Mouse (Mus musculus) erythroblast, adult 5-6 weeks (primary cell): ENCODE data around the gene Wasf2. TPM values are rescaled to one million over a fixed set of nuclear protein-coding genes. Genes with fewer than 3 reads are reported as not detected.
A peak's percentile ranks its signal among the peaks of the same experiment; 100 is the strongest.

ENCODE experiments used
- ATAC-seq: replicated peaks from 2 replicates; pipeline ENCODE4 v1.8.0; 2016; ENCODE audit warnings: moderate number of reproducible peaks, mild to moderate bottlenecking, moderate TSS enrichment, inconsistent platforms; ENCODE audit not compliant: poor library complexity, low FRiP score, severe bottlenecking
- total RNA-seq, 2 experiments: library from RNA; stranded (forward) in 1 of 2; stranded (reverse) in 1 of 2; fragments of 150-400 nt in 1 of 2; fragments of 200-764, 138-1000 nt in 1 of 2; gene quantifications; 2 replicates each; pipeline versions ENCODE4 v1.2.3 to v1.2.4; 2015 to 2017; ENCODE audit warnings: low replicate concordance in 2 of 2

The Wasf2 gene
- total RNA-seq, 2 experiments from 2014 or later: 40.3 to 49.6 TPM

GRCm38 (mm10) chr4:133218745-133219144 lies 88.4 kb downstream of the Wasf2 start:
- no peak for ATAC-seq

DNA sequence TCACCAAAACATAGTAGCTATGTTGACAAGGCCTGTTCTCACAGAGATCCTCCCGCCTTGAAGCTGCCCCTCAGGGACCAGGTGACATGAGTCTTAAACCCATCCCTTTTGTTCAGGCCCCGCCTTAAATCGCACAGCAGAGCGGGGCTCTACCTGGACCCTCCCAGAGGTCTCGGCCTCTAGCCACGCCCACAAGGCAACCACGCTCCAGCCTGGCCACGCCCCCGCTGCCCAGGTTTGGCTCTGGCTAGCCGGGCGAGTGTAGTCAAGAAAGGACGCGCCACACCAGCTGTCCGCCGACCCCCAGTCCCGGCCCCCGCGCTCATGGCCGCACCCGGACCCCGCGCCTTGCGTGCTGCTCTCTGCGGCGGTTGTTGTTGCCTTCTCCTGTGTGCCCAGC lies 90.4 kb downstream of the Wasf2 start:
- no peak for ATAC-seq

GRCm38 (mm10) chr4:133221701-133222100 lies 91.4 kb downstream of the Wasf2 start:
- no peak for ATAC-seq

- no peak for ATAC-seq
These were observed 93.6 kb downstream of the Wasf2 start for GRCm38 (mm10) chr4:133223875-133224274.

- no peak for ATAC-seq
These were observed 95.8 kb downstream of the Wasf2 start for GRCm38 (mm10) chr4:133226073-133226472.

- ATAC-seq: no peak
These were observed 97.3 kb downstream of the Wasf2 start for GRCm38 (mm10) chr4:133227636-133228035.

DNA sequence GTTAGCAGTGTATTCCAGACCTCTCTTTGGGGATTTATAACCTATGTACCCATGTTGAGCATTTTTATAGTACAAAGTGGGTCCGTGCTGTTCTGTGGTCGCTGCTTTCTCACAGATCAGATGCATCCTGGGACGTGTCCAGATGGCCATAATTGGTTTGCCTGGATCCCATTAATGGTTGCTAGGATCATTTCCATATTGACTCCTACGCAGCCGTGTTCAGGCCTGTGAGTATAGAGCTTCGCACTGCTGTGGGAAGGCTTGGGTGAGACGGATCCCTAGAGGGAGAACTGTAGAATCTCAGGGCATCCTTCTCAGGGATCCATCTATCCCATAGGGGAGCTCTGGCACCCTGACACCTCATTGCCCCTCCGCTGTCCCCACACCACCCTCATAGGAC lies 99.3 kb downstream of the Wasf2 start:
- no peak for ATAC-seq

- no peak for ATAC-seq
These were observed 103.1 kb downstream of the Wasf2 start for GRCm38 (mm10) chr4:133233285-133233976.

- no peak for ATAC-seq
These were observed 104.5 kb downstream of the Wasf2 start for GRCm38 (mm10) chr4:133234771-133235170.

DNA sequence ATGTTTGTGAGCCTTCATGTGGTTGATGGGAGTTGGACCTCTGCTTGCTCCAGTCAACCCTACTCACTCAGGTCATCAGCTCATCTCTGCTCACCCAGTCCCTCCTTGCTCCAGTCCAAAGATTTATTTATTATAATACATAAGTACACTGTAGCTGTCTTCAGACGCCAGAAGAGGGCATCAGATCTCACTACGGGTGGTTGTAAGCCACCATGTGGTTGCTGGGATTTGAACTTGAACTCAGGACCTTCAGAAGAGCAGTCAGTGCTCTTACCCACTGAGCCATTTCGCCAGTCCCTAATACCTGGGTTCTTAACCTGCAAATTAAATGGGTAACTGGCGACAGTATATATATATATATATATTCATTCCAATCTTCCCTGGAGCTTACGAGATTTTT lies 105.1 kb downstream of the Wasf2 start:
- no peak for ATAC-seq

DNA sequence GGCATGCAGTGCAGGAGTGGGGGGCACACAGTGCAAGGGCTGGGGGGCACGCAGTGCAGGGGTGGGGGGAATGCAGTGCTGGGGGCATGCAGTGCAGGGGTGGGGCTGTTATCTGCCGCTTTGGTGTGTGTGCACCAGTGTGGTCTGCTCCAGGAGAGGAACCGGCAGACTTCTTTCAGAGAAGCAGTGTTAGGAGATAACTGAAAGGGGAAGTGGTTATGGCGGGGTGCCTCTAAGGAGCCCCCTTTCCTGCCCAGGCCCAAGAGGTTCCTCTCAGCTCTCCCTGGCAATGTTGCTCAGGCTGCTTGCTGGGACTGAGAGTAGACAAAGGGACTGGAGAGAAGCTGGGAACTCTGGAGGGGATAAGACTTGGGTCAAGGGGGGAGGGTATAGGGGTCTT lies 107.6 kb downstream of the Wasf2 start:
- ATAC-seq: no peak

DNA sequence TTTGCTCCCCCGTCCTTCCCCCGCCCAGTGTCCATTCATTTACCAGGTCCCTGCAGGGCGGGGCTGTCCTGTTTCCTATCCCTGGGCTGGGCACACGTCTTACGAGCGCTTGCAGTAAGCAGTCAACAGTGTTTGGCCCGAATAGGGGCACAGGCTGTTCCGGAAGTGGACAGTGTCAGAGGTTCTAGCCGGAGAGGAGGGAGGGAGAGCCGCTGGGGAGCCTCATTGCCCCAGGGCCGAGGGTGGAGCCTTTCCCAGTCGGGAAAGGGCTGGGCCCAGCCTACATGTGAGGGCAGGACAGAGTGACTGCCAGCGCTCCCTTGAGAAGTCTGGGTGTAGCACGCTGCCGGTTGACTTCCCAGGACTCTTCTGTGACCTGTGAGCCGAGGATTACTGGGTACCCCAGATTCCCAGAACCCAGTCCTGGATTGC lies 110.2 kb downstream of the Wasf2 start, which contains the start of gene Map3k6:
Map3k6 (plus strand) TSS at position 329 of the 432 bp plus-strand sequence.
- peak; percentile 44 for ATAC-seq

DNA sequence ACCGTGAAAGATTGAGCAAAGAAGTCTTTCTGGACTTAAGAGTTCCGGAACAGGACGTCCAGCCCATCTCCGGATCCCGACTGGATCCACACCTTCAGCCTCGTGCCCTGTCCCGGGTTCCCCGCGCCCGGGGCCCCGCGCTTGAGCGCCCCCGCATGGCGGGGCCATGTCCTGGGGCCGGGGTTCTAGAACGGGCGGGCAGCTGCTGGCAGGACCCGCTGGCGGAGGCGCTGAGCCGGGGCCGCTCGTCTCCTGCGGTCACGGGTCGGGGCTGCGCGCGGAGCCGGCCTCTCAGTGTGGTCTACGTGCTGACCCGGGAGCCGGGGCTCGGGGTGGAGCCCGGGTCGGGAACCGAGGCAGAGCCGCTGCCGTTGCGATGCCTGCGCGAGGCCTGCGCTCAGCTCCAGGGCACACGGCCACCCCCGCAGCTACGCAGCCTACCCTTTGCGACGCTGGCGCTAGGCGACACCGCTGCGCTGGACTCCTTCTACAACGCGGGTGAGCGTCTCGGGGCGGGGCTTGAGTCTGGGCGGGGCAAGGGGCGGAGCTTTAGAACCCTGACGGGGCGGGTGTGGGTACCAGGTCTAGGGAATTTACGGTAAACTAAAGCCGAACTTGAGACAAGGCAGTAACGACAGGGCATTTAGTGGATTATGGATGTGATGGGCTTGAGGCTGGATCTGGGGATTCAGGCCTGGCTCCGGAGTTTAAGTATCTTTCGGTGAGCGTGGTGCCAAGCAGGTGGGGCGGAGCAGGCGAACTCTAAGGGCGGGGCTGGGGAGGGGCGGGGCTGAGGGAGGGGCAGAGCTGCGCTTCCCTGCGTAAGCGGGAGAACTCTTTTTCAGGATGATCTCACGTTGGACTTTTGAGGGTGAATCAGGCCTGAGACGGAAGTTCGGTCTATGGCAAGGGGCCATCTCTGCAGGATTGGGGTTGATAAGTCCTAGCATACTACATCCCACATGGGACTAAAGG lies 110.9 kb downstream of the Wasf2 start:
- peak; percentile 88 for ATAC-seq

DNA sequence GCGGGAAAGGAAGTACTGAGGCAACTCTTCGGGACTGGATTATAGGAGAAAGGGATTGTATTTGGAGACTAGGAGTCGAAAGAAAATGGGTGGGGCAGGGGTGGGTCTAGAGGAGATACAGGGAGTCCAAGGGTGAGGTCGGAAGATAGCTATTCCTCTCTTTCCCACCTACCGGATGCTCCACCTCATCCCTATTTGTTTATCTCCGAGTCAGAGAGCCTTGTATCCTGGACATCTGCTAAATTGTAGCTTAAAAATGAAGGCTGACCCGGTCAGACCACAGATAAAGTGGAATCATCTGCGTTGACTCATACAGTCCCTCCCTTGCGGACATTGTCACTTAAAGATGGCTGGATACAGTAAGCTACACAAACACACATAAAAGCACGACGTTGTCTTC lies 111.6 kb downstream of the Wasf2 start:
- no peak for ATAC-seq

DNA sequence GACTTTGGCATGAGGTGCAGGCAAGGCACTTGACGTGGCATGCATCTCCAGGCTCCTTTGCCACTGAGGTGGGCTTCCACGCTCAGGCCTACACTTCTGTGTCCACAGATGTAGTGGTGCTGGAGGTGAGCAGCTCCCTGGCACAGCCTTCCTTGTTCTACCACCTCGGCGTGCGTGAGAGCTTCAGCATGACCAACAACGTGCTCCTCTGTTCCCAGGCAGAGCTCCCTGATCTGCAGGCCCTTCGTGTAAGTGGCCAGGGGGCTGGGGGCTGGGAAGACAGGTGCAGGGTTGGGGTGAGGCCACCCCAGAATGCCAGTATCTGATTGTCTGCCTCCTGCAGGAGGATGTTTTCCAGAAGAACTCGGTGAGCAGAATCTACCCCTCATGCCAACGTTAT lies 112.4 kb downstream of the Wasf2 start:
- no peak for ATAC-seq

DNA sequence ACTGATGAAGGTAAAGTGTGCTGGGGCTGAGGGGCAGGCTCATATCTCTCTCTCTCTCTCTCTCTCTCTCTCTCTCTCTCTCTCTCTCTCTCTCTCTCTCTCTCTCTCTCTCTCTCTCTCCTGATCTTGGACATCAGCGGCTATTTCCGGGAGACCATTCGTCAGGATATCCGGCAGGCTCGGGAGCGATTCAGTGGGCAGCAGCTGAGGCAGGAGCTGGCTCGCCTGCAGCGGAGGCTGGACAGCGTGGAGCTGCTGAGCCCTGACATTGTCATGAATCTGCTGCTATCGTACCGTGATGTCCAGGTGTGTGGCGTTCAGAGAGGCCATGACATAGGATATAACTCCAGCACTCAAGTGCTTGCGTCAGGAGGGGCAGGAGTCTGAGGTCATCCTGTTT lies 113.2 kb downstream of the Wasf2 start:
- ATAC-seq: no peak

DNA sequence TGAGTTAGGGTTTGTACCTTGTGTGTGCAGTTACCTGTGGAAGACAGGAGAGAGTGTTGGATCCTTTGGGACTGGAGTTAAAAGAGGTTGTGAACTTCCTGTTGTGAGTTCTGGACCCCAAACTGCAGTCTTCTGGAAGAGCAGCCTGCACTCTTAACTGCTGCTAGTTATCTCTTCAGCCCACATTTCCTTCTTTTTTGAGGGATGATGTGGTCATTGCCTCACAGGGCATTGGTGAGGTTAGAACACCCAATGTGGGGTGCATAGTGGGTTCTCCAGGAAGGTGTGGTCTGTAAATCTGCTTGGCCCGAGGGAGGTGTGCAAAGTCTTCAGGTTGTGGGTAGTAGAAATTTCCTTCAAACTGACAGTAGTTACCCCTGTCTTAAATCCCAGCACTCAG lies 114.0 kb downstream of the Wasf2 start:
- ATAC-seq: no peak

- ATAC-seq: no peak
These were observed 116.8 kb downstream of the Wasf2 start for GRCm38 (mm10) chr4:133247072-133247471.

DNA sequence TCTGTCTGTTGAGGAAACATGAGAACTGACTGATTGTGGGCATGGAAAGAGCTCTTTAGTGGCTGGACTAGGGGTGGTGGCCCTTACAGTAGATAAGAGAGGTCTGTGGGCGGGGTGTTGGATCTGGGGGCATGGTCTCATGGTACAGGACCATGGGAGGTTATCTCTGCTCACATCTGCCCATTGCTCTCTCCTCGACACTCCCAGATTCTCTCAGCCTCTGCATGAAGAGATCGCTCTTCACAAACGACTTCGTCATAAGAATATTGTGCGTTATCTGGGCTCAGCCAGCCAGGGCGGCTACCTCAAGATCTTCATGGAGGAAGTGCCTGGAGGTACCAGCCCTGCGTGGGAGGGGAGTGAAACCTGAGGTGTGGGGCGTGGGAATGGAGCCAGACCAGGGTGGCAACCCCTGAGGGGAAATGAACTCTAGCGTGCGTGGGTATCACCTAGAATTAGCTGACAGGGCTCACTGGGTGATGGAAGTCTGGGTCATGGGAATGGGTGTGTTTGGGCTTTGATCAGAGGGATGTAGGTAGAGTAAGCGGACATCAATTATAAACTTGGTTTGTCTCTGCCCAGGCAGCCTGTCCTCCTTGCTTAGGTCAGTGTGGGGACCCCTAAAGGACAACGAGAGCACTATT lies 117.6 kb downstream of the Wasf2 start:
- peak; percentile 64 for ATAC-seq
